Mouse (Mus musculus) ES-E14 (cell line): ENCODE measurements at regions not wholly inside any gene's neighbourhood (a gene's known extent, or its start where the extent isn't known, plus 50 kb on each side); places are given as distances from the start of the nearest gene placed in this dataset.

Experiments used
- DNase-seq: peaks from one replicate; pipeline ENCODE4 v3.0.0-alpha.2; 2013; ENCODE audit warnings: low read depth, low spot score
- H3K27ac ChIP-seq: 2 replicates; pipeline ENCODE4 v1.5.1; 2012; ENCODE audit warnings: low read depth, mild to moderate bottlenecking, low read length, moderate library complexity, mixed read lengths; ENCODE audit not compliant: poor library complexity, insufficient read depth, severe bottlenecking
- H3K36me3 ChIP-seq: 2 replicates; pipeline ENCODE4 v1.6.1; 2012; ENCODE audit warnings: mild to moderate bottlenecking, low read length, moderate library complexity, mixed read lengths; ENCODE audit not compliant: control insufficient read depth, poor library complexity, insufficient read depth, severe bottlenecking
- H3K4me1 ChIP-seq, 2 experiments: fragments of 150-350 bp in 1 of 2; sonication (generic) in 1 of 2; 2 replicates each; pipeline ENCODE4 v1.6.1; 2012; ENCODE audit warnings: low read length in 2 of 2, mild to moderate bottlenecking in 1 of 2, mixed read lengths in 1 of 2; ENCODE audit not compliant: control insufficient read depth in 2 of 2, insufficient read depth in 2 of 2, poor library complexity in 1 of 2
- H3K4me3 ChIP-seq, 2 experiments: fragments of 150-350 bp in 1 of 2; sonication (generic) in 1 of 2; 2 replicates each; pipeline ENCODE4 v1.5.1; 2012; ENCODE audit warnings: low read length in 2 of 2, low read depth in 1 of 2, mild to moderate bottlenecking in 1 of 2, mixed read lengths in 1 of 2; ENCODE audit not compliant: insufficient read depth in 1 of 2, poor library complexity in 1 of 2, severe bottlenecking in 1 of 2
- H3K9ac ChIP-seq: 2 replicates; pipeline ENCODE4 v1.6.1; 2012; ENCODE audit warnings: low read depth, mild to moderate bottlenecking, low read length, mixed read lengths; ENCODE audit not compliant: poor library complexity, insufficient read depth, severe bottlenecking
- H3K9me3 ChIP-seq: fragments of 150-350 bp; sonication (generic); 2 replicates; pipeline ENCODE4 v1.6.1; 2012; ENCODE audit warnings: low read depth, mild to moderate bottlenecking, low read length; ENCODE audit not compliant: control insufficient read depth, insufficient read depth
- CHD2 ChIP-seq: IDR thresholded peaks from 2 replicates; pipeline ENCODE4 v1.6.1; 2014; ENCODE audit warnings: mild to moderate bottlenecking, low read depth, low read length, inconsistent platforms
- HCFC1 ChIP-seq: IDR thresholded peaks from 2 replicates; pipeline ENCODE4 v1.6.1; 2012; ENCODE audit warnings: low read length, inconsistent platforms, borderline replicate concordance; ENCODE audit not compliant: insufficient read depth
- MAFK ChIP-seq: IDR thresholded peaks from 2 replicates; pipeline ENCODE4 v1.6.1; 2014; ENCODE audit warnings: mild to moderate bottlenecking, low read depth, low read length, inconsistent platforms; ENCODE audit not compliant: insufficient read depth
- ZC3H11A ChIP-seq: IDR thresholded peaks from 2 replicates; pipeline ENCODE4 v1.6.1; 2012; ENCODE audit warnings: low read depth, mild to moderate bottlenecking, inconsistent platforms, low read length, borderline replicate concordance
- ZNF384 ChIP-seq: IDR thresholded peaks from 2 replicates; pipeline ENCODE4 v1.6.1; 2012; ENCODE audit warnings: low read depth, low read length, inconsistent platforms
- in situ Hi-C, 2 experiments: fragments of 600-800 bp; cut with MboI; formaldehyde crosslinking; loops; one replicate each; pipeline ENCODE4 v1.15.1; 2025; ENCODE audit warnings: low sequenced_read_pairs in 2 of 2, inconsistent platforms in 1 of 2; ENCODE audit not compliant: unreplicated experiment in 2 of 2

DNA sequence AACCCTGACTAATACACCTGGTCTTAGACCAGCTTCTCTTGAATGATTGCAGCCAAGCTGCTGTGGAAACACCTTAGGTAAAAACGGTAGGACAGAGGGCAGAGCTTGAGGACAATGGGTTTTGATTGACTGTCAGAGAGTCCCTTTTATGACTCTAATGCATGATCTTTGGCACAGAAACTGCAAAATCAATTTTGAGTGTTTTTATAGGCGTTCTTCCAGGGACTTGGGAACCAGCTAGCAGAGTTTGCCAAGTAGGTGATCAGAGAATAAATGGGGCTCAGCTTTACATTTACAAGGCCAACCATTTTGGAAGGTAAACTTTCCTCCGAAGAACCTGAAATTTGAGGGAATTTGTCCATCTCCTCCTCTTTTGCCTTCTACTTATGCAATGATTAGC lies 213.6 kb upstream of the Far2 start:
- DNase-seq: no peak
- in situ Hi-C loops: no loop called here
- H3K4me1 ChIP-seq: no peaks in the 10 kb centered on the region
- TF ChIP-seq HCFC1: no peak
- no peak for TF ChIP-seq MAFK
- TF ChIP-seq CHD2: no peak
- TF ChIP-seq ZC3H11A: no peak
- TF ChIP-seq ZNF384: no peak
- no peak overlapping the region for H3K27ac ChIP-seq
- H3K36me3 ChIP-seq: no peaks in the 10 kb centered on the region
- no peak overlapping the region for H3K4me3 ChIP-seq
- H3K9me3 ChIP-seq: no peaks in the 10 kb centered on the region
- no peak overlapping the region for H3K9ac ChIP-seq

- in situ Hi-C loops: no loop called here
- no peak for TF ChIP-seq ZNF384
- no peaks in the 10 kb centered on the region for H3K4me1 ChIP-seq
These were observed 208.2 kb upstream of the Far2 start for GRCm38 (mm10) chr6:147838846-147839245.

DNA sequence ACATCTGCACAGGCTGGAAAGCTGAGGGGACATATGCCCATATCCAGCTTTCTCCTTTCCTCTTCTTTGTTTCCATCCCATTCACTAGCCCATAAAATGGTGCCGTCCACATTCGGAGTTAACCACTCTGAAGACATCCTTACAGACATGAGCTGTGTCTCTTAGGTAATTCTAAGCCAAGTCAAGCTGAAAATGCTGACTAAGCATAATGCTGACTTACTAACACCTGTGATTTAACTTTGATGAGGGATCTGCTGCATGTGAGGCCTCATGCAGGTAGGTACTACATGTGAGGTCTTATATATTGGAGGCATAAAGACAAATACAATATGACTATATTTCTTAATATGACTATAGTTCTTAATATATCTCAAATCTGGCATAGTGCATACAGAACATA lies 197.1 kb upstream of the Far2 start:
- no peak for DNase-seq
- no peaks in the 10 kb centered on the region for H3K9me3 ChIP-seq
- no peak overlapping the region for H3K27ac ChIP-seq
- H3K36me3 ChIP-seq: no peaks in the 10 kb centered on the region
- in situ Hi-C loops: no loop called here
- no peaks in the 10 kb centered on the region for H3K4me1 ChIP-seq
- no peak overlapping the region for H3K9ac ChIP-seq
- TF ChIP-seq CHD2: no peak
- peak; percentile 97 for TF ChIP-seq MAFK
- H3K4me3 ChIP-seq: no peak overlapping the region

More at GRCm38 (mm10) chr6:147838846-147839245, 208.2 kb upstream of the Far2 start:
- Histone ChIP-seq H3K9me3 (no peaks in the 10 kb centered on the region), H3K27ac (no peak overlapping the region), H3K4me3 (no peak overlapping the region), H3K9ac (no peak overlapping the region), H3K36me3 (no peaks in the 10 kb centered on the region)
- no peak for DNase-seq

DNA sequence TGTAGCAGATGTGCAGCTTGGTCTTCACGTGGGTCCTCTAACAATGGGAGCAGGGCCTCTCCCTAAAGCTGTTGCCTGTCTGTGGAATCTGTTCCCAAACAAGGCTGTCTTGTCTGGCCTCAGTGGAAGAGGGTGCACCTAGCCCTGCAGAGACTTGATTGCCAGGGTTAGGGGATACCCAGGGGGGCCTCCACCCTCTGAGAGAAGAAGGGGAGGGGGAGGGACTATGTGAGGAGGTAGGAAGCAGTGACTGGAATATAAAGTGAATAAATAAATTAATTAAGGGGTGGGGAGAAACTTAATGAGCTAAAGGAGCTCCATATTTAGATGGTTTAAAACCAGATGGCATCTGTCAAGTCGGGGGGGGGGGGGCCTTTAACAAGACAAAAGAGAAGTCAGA lies 185.9 kb upstream of the Far2 start:
- Histone ChIP-seq H3K9me3 (no peaks in the 10 kb centered on the region), H3K4me1 (no peaks in the 10 kb centered on the region), H3K9ac (no peak overlapping the region), H3K4me3 (no peak overlapping the region), H3K27ac (no peak overlapping the region), H3K36me3 (no peaks in the 10 kb centered on the region)
- TF ChIP-seq MAFK: no peak
- no peak for TF ChIP-seq HCFC1
- TF ChIP-seq ZNF384: no peak
- TF ChIP-seq ZC3H11A: no peak
- TF ChIP-seq CHD2: no peak
- no peak for DNase-seq
- in situ Hi-C loops: no loop called here

DNA sequence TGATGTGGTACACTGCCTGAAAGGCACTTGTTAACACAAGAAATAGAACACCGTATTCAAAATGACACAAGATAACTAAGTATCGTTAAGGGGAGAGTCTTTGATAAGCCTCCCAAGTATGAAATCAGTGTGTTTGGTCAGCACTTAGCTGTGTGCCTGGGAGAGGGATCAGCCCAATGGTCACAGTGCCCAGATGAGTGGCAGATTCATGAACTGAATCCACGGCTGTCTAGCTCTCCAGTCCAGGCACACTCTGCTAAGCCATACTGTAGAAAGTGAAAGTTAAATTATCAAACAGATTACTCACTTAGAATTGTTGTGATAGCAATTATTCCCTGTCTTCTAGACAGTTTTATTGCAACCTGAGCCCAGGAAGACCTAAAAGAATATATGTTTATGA lies 176.0 kb upstream of the Far2 start:
- no peak overlapping the region for H3K4me3 ChIP-seq
- TF ChIP-seq MAFK (no peak), ZC3H11A (no peak), HCFC1 (no peak), ZNF384 (no peak), CHD2 (no peak)

More for the DNA sequence above, 176.0 kb upstream of the Far2 start:
- Histone ChIP-seq H3K9ac (no peak overlapping the region), H3K4me1 (no peaks in the 10 kb centered on the region), H3K36me3 (no peaks in the 10 kb centered on the region), H3K27ac (no peak overlapping the region), H3K9me3 (no peaks in the 10 kb centered on the region)
- no peak for DNase-seq
- in situ Hi-C loops: no loop called here
